Mouse (Mus musculus): Measurements from ENCODE around the gene Hadha. TPM values are rescaled to one million over a fixed set of nuclear protein-coding genes. Genes with fewer than 3 reads are reported as not detected.

Hadha gene
- polyA plus RNA-seq, 1 experiment: 64.3 TPM

- Histone ChIP-seq H3K4me1 (ENCODE audit: control insufficient read depth, insufficient read depth, low read length) (no peaks in the 10 kb centered on the region), H3K4me3 (replicated peaks; ENCODE audit: extremely low read depth, low read depth, low read length) (no peak overlapping the region)
- TF ChIP-seq POLR2A (IDR thresholded peaks at IDR 0.05; ENCODE audit: borderline replicate concordance, extremely low read depth, low read depth, low read length): no peak
- TF ChIP-seq CTCF (IDR thresholded peaks at IDR 0.05; ENCODE audit: insufficient read depth, low read length): no peak
- no peak for DNase-seq
- 87% methylated on average over 2 of the region's 2 CpGs for WGBS
These were observed 22.8 kb downstream of the Hadha start for GRCm38 (mm10) chr5:30132173-30132572.

GRCm38 (mm10) chr5:30131246-30131645 lies 23.7 kb downstream of the Hadha start:
- H3K4me3 ChIP-seq (replicated peaks; ENCODE audit: extremely low read depth, low read depth, low read length): no peak overlapping the region
- TF ChIP-seq POLR2A (IDR thresholded peaks at IDR 0.05; ENCODE audit: borderline replicate concordance, extremely low read depth, low read depth, low read length) (no peak), CTCF (IDR thresholded peaks at IDR 0.05; ENCODE audit: insufficient read depth, low read length) (no peak)
- WGBS: 81% methylated on average over 4 of the region's 4 CpGs
- no peaks in the 10 kb centered on the region for H3K4me1 ChIP-seq (ENCODE audit: control insufficient read depth, insufficient read depth, low read length)
- no peak for DNase-seq

- TF ChIP-seq POLR2A (IDR thresholded peaks at IDR 0.05; ENCODE audit: borderline replicate concordance, extremely low read depth, low read depth, low read length) (no peak), CTCF (IDR thresholded peaks at IDR 0.05; ENCODE audit: insufficient read depth, low read length) (no peak)
- Histone ChIP-seq H3K4me3 (replicated peaks; ENCODE audit: extremely low read depth, low read depth, low read length) (no peak overlapping the region), H3K4me1 (ENCODE audit: control insufficient read depth, insufficient read depth, low read length) (no peaks in the 10 kb centered on the region)
- DNase-seq: no peak
- 95% methylated on average over 6 of the region's 6 CpGs for WGBS
These were observed 26.3 kb downstream of the Hadha start for GRCm38 (mm10) chr5:30128680-30129079.

- H3K4me1 ChIP-seq (ENCODE audit: control insufficient read depth, insufficient read depth, low read length): no peaks in the 10 kb centered on the region
- H3K4me3 ChIP-seq (replicated peaks; ENCODE audit: extremely low read depth, low read depth, low read length): no peak overlapping the region
- DNase-seq: no peak
- WGBS: 89% methylated on average over 13 of the region's 13 CpGs
- TF ChIP-seq POLR2A (IDR thresholded peaks at IDR 0.05; ENCODE audit: borderline replicate concordance, extremely low read depth, low read depth, low read length) (no peak), CTCF (IDR thresholded peaks at IDR 0.05; ENCODE audit: insufficient read depth, low read length) (no peak)
These were observed 26.9 kb downstream of the Hadha start for GRCm38 (mm10) chr5:30127921-30128597.

- TF ChIP-seq POLR2A (IDR thresholded peaks at IDR 0.05; ENCODE audit: borderline replicate concordance, extremely low read depth, low read depth, low read length) (no peak), CTCF (IDR thresholded peaks at IDR 0.05; ENCODE audit: insufficient read depth, low read length) (no peak)
- no peak overlapping the region for H3K4me3 ChIP-seq (replicated peaks; ENCODE audit: extremely low read depth, low read depth, low read length)
- no peaks in the 10 kb centered on the region for H3K4me1 ChIP-seq (ENCODE audit: control insufficient read depth, insufficient read depth, low read length)
- DNase-seq: no peak
- WGBS: 81% methylated on average over 7 of the region's 7 CpGs
These were observed 28.2 kb downstream of the Hadha start for GRCm38 (mm10) chr5:30126756-30127155.

GRCm38 (mm10) chr5:30125587-30125986 lies 29.4 kb downstream of the Hadha start:
- H3K4me3 ChIP-seq (replicated peaks; ENCODE audit: extremely low read depth, low read depth, low read length): no peak overlapping the region
- WGBS: 47% methylated on average over 5 of the region's 5 CpGs
- DNase-seq: no peak
- H3K4me1 ChIP-seq (ENCODE audit: control insufficient read depth, insufficient read depth, low read length): no peaks in the 10 kb centered on the region
- TF ChIP-seq POLR2A (IDR thresholded peaks at IDR 0.05; ENCODE audit: borderline replicate concordance, extremely low read depth, low read depth, low read length): no peak
- peak; percentile 76 for TF ChIP-seq CTCF (IDR thresholded peaks at IDR 0.05; ENCODE audit: insufficient read depth, low read length)

GRCm38 (mm10) chr5:30122481-30122880 lies 32.5 kb downstream of the Hadha start:
- Histone ChIP-seq H3K4me3 (replicated peaks; ENCODE audit: extremely low read depth, low read depth, low read length) (no peak overlapping the region), H3K4me1 (ENCODE audit: control insufficient read depth, insufficient read depth, low read length) (no peaks in the 10 kb centered on the region)
- TF ChIP-seq POLR2A (IDR thresholded peaks at IDR 0.05; ENCODE audit: borderline replicate concordance, extremely low read depth, low read depth, low read length) (no peak), CTCF (IDR thresholded peaks at IDR 0.05; ENCODE audit: insufficient read depth, low read length) (no peak)
- 91% methylated on average over 6 of the region's 6 CpGs for WGBS
- no peak for DNase-seq

- H3K4me3 ChIP-seq (replicated peaks; ENCODE audit: extremely low read depth, low read depth, low read length): no peak overlapping the region
- 80% methylated on average over 7 of the region's 7 CpGs for WGBS
- DNase-seq: no peak
- TF ChIP-seq POLR2A (IDR thresholded peaks at IDR 0.05; ENCODE audit: borderline replicate concordance, extremely low read depth, low read depth, low read length) (no peak), CTCF (IDR thresholded peaks at IDR 0.05; ENCODE audit: insufficient read depth, low read length) (no peak)
- no peaks in the 10 kb centered on the region for H3K4me1 ChIP-seq (ENCODE audit: control insufficient read depth, insufficient read depth, low read length)
These were observed 34.9 kb downstream of the Hadha start for GRCm38 (mm10) chr5:30120106-30120505.

- TF ChIP-seq CTCF (IDR thresholded peaks at IDR 0.05; ENCODE audit: insufficient read depth, low read length): no peak
- TF ChIP-seq POLR2A (IDR thresholded peaks at IDR 0.05; ENCODE audit: borderline replicate concordance, extremely low read depth, low read depth, low read length): no peak
- WGBS: 90% methylated on average over 6 of the region's 6 CpGs
- no peak for DNase-seq
- Histone ChIP-seq H3K4me1 (ENCODE audit: control insufficient read depth, insufficient read depth, low read length) (peaks cover under 1% of the 10 kb centered on the region; the same call in 1 of the 2 replicates), H3K4me3 (replicated peaks; ENCODE audit: extremely low read depth, low read depth, low read length) (no peak overlapping the region)
These were observed 35.8 kb downstream of the Hadha start for GRCm38 (mm10) chr5:30119163-30119562.

- Histone ChIP-seq H3K4me3 (replicated peaks; ENCODE audit: extremely low read depth, low read depth, low read length) (no peak overlapping the region), H3K4me1 (ENCODE audit: control insufficient read depth, insufficient read depth, low read length) (peaks cover 2% of the 10 kb centered on the region; the same call in 1 of the 2 replicates)
- WGBS: 81% methylated on average over 1 of the region's 1 CpGs
- TF ChIP-seq CTCF (IDR thresholded peaks at IDR 0.05; ENCODE audit: insufficient read depth, low read length): no peak
- no peak for TF ChIP-seq POLR2A (IDR thresholded peaks at IDR 0.05; ENCODE audit: borderline replicate concordance, extremely low read depth, low read depth, low read length)
- no peak for DNase-seq
These were observed 36.9 kb downstream of the Hadha start for GRCm38 (mm10) chr5:30118018-30118417.

Data from lung, adult 2 months (tissue).